Mouse (Mus musculus): ENCODE data around the gene March7.

Gene March7

DNA sequence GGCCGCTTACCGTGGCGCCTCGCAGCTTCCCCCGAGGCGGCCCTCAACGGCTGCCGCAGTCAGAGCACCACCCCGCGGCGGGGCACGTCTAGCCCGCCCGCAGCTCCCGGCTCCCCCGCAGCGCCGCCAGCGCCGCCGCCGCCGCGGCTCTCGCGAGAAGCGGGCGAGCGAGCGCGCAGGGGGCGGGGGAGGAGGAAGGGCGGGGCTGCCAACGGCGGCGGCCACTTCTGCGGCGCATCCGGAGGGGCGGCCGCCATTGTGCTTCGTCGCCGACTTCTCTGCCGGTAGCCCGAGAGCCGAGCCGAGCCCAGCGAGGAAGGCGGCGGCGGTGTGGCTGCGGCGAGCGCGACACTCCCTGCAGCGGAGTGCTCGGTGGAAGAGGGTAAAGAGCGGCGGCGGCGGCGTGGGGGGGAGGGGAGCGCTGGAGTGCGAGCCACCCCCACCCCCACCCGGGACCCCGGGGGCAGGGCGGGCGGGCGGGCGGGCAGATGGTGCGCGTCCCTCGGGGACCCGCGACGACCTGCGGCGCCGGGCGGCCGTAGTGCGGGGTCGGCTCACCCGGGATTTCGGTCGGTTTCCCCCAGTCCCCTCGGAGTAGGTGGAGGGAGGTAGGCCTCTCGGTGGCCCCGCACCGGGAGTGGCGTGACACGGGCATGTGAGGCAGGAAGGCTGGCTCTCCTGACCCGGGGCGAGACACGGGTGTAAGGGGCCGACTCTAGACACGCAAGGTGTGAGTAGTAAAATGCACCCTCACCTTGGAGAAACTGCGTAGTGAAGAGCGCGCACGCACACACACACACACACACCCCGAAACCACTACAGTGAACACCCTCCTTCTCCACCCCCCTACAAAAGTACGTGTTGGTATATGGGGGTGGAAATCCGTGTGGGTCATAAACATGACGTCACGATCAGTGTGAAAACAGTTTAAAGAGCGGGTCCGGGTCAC, at the start of gene March7, which contains the start of gene Baz2b:
Gene March7 (plus strand): TSS at position 185 of the 949 bp plus-strand sequence.
Gene Baz2b (minus strand): TSS at position 137 of the 949 bp plus-strand sequence.
- peak; percentile 92 for DNase-seq

DNA sequence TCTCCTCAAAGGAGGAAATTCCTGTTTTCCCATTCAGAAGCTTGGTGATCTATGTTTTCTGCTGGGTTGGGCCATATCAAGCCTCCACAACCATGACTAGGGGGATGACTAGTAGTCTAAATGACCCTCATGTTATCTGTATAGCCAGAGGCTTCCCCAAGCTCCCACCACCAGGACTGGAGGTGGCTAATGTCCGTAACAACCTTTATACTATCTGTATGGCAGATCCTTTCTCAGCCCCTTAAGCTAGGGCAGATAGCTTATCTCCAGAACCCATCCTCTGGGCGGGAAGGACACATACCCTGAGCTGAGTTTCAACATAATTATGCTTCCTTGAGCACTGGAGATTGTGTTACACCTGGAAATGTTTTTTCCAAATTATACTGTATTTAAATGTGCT, 45.9 kb upstream of the March7 start:
- DNase-seq: no peak

DNA sequence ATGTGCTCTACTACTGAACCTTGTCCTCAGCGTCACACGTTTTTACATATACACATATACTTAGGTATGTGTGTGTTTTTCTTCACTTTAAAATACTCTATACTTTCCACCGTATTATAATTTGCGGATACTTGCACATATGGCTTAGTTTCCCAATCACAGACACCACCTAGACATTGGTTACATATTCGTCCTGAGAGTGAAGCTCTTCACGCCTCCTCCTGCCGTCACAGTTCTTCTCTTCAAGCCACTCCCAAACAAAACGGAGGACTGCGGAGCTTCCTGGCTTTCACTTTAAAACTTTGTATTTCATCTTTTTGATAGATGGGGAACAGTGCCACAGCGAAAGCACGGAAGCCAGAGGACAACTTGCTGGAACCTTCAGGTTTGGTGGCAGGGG, 44.0 kb upstream of the March7 start:
- peak; percentile 23 for DNase-seq

DNA sequence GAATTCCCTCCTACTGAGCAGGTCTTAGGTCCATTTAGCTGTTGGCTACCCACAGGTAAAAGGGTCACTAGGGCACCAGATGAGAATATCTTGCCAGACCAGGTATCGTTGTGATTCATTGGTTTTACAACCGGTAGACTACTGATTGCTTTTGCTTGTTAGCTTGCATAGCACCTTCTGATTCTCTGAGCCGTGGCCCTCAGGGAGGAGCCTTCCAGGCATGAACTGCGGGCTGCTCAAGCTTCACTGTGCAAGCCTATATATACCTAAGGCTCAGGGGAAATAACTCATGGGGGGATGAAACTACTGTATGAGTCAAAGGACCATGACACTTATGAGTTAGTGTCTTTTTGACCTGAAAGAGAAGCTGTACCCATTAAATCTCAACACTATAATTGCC, 42.8 kb upstream of the March7 start:
- DNase-seq: no peak

DNA sequence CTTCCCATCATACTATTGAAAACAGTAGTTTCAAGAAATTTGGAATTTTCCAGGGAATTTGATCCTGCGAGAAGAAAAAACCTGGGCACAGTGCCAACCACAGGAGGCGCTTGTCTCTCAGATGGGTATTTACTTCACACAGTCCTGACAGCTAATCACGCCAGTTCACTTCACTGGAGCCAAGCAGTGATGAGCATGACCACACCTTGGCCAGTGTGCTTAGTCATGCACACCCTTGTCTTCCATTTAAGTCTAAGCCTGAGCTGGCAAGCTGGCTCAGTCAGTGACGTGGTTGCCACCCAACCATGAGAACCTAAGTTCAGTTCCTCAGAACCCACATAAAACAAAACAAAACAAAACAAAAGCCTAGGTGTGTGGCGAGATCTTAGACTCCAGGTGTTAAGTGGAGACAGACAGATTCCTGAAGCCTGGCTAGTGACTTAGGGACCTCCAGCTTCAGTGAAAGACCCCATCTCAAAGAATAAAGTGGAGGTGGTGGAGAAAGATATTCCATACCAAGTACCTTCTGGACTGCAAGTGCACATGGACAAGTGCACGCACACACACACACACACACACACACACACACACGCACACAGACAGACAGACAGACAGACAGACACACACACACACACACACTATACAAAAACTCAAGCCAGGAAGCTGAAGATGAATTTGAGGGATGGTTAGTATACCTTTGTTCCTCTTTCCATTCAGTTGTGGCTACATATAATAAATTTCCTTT, 37.7 kb upstream of the March7 start:
- DNase-seq: peak; percentile 21

DNA sequence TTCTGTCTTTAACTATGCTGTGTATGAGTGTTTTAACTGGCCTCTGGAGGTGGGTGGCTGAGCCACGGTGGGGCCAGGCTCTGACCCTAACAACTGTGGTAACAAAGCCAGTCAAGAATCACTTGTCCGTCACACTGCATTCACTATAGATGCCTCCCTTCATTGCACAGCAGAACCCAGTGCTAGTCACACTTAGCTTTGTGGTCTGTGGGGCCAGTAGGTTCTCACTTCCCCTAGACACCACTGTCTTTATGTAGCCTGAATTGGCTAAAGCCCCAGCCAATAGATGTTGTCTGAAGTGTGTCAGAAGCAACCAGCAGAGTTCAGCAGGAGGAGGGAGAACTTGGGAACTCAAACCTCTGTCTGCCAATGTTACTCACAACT, 37.2 kb upstream of the March7 start:
- no peak for DNase-seq

DNA sequence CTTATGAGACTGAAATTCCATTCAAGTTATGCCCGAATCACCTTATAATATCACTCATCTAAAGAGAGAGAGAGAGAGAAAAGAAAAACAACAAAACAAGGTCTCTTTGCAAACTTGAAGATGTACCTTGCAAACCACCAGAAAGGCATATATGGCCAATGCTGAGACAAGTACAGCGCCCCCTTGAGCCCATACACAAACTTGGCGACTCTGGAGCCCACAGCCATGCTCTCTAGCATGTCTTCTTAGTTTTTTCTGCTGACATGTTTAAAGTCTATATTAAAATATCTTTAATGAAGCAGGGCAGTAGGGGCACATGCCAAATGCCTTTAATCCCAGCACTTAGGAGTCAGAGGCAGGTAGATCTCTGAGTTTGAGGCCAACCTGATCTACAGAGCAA, 36.5 kb upstream of the March7 start:
- DNase-seq: peak; percentile 11

DNA sequence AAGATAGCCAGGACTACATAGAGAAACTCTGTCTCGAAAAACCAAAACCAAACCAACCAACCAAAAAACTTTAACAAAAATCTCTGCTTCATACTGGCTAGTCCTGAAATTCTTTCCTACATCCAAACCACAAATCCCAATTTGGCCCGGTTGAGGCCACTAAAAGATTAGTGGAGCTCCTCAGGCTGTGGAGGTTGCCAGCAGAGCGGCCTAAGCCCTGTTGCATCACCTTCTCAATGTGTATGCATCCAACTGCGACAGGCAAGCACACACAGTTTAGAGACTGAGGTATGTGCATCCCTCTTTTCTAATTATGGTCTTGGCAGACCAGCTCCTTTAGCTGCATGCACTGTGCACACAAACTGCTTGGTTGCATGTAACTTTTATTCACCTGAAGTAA, 36.1 kb upstream of the March7 start:
- DNase-seq: no peak

DNA sequence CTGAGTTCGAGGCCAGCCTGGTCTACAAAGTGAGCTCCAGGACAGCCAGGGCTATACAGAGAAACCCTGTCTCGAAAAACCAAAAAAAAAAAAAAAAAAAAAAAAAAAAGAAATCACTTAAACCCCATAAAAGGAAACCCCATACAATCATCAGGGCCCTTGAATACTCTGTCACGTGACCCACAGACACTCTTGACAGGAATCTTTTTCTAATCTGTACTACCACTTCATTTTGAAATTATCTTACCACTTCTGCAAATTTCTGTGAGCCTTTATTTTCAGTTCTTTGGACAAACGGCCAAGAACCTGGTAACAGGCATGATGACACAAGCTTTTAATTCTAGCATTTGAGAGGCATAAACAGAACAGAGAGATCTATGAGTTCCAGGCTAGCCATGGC, 34.6 kb upstream of the March7 start:
- DNase-seq: no peak

DNA sequence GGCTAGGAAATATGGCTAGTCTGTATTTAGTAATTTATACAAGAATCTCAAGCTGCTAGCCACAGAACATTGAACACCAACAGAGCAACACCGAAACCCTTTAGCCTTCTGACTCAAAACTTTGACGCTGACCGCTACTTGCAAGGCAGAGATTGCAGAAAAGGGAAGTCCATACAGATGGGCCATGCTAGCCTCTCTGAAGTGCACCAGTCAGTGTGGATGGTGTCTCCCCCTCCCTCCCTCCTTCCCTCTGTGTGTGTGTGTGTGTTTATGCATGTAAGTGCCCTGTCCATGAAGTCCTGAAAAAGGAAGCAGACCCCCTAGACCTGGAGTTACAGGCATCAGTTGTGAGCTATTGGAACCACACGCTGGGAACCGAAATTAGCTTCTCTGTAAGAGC, 33.6 kb upstream of the March7 start:
- DNase-seq: no peak

DNA sequence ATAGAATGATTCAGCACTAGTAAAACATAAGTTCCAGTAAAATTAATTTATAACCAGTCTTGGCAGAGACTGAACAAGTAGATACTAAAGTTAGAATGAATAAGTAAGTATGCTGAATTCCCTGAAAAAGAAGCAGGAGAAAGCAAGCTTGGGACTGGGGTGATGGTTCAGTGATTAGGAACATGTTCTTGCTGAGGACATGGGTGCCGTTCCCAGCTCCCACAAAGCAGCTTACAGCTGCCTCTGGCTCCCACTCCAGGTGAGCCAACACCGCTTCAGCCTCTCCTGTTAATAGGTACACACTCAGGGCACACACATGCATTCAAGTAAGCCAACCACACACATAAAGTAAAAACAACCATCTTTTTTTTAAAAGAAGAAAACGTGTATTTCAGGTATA, 32.2 kb upstream of the March7 start:
- DNase-seq: no peak

DNA sequence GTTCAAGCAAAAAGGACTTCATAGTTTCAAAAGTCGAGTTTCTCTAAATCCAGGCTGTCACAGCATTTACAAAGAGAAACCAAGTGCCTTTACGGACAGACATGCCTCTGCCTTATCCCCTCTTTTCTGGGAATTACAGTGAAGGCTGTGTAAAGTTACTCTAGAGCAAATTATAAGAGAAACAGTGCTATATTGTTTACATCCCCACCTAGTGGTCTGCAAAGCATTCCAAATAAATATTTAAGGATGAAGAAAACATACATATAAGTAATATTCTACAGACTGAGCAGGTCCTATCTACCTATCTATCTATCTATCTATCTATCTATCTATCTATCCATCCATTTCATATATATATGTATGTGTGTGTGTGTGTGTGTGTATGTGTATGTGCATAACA, 28.0 kb upstream of the March7 start:
- no peak for DNase-seq

DNA sequence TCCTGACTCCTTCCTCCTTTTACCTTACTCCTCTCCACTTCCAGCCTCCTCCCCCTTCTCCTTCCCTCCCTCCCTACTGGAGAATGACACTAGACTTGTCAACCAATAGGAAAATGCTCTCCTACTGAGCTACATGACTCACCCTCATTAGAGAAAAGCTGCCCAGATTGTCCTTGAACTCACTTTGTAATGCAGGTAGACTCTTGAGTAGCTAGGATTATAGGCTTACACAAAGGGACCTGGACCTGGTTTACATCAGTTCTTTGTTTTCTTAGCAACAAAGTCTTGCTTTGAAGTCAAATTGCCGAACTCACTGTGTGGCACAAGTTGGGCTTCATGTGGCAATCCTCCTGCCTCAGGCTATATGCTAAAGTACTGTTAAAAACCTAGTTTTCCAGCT, 12.8 kb upstream of the March7 start:
- DNase-seq: no peak

DNA sequence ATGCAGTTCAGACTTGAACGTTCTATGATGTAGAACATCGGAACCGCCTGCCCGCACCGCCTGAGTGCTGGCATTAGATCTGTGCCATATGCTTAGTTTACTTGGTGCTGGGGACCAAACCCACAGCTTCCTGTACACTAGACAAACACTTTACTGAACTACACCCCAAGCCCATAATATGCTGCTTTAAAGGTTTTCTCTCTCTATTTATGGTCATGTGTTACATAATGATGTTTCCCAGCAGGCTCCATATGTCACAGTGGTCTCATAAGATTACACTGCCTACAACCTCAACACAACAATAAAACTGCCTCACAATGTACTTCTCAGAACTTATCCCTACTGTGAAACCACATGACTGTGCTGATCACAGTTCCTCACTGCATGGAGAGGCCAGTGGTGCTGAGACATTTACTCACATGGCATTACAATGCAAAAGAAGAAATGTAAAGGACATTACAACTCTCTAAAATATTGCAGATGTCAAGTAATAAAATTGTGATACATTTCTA, 9.6 kb upstream of the March7 start:
- DNase-seq: no peak

DNA sequence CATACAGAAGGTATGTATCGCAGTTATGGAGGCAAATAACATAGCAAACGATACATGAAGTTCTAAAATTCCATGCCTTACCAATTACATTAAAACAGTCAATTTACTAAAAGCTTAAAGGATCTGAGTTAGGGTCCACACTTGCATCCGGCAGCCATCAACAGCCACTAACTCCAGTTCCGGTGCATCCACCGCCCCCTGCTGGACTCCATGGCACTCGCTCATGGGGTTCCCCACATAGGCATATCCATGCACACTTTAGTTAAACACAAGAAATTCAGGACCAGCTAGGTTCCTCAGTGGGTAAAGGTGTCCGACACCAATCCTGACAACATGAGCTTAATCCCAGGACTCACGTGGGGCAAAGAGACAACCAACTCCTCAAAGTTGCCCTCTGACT, 9.0 kb upstream of the March7 start:
- DNase-seq: peak; percentile 68

DNA sequence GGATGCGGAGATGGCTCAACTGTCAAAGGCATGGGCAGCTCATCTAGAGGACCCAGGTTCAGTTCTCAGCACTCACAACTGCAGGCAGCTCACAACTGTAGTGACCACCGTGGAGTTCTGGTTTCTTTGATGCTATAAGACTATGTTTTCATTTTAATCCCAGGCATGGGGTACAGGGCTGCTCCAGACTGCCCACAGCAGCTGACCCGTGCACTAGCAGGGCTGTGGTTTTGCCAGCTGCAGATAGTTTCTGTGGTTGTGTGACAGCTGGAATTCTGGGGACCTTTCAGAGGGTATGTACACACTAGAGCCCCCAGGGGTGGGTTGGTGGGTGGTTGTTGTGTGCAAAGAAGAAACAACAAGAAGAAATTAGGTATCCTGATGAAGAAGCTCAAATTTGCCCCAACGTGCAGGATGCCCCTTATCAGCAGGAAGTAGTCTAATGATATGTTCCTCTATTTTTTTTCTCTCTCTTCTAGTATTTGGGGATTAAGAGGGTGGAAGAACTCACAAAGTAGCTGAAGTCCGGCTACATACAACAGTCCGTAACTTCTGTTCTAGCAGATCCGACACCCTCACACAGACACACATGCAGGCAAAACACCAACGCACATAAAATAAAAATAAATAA, 6.7 kb upstream of the March7 start:
- no peak for DNase-seq

DNA sequence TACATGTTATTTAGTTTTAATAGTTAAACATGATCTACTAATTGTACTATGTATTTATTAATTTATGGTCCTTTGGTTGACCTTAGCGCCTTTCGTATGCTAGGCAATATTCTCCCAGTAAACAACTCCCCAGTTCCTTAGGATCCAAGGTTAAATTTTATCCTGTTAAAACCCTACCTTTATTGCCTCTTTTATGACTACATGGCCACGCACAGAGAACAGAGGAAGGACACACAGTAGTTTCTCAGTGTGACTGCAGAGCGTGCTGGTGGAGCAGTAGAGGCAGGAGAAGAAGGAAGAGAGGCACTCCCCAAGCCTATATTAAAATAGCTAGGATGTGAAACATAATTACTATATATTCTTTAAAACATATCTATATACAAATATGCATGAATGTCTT, 6.0 kb upstream of the March7 start:
- DNase-seq: no peak

DNA sequence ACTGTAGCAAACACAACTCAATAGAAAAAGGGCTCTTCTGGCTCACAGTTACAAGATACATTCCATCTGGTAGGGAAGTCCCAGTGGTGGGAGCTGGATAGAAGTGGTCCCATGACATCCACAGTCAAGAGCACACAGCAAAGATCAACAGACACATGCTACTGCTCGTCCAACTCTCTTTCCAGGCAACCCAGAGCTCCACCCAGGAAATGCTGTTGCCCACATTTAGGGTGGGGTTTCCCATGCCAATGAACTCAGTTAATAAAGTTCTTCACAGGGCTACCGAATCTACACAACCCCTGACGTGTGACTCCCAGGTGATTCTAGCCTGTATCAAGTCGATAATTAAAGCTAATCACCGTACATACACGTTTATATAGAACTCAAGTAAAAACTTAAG, 5.5 kb upstream of the March7 start:
- no peak for DNase-seq

DNA sequence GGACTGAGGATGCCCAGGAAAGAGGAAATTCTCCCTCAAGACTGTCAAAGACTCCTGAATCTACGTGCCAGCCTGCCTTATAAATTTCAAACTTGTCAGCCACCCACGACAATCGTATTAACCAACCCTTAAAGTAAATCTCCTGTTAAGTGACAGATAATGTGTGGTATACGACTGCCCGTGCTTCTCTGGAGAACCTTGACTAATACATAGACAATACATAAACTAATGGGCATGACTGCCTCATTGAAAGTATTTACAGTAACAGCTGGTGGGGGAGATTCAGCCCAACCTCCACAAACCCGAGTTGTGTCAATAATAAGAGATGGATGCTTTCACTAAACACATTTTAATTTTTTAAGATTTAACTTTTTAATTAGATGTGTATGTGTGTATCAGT, 3.9 kb upstream of the March7 start:
- no peak for DNase-seq

DNA sequence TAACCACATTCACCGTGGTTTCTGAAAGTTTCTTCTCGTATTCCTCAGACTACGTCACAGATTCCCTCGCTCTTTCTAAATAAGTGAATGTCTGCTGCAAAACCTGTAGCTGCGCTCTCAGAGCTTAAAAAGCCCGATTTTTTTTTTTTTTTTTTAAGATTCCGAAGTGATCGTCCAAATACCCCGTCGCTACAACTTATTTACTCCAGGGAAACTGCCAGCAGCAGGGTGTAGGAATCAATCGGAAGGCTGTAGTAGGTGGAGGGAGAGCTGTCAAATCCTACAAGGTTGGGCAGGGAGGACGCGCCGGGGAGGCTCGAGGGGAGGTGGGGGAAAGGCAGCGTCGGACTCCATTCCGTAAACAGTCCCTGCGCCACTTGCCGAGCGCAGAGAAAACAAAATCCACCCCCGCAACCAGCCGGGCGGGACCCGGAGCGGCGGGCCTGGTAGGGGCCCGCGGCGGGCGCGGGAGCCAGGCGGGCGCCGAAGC, 520 bp upstream of the March7 start:
- peak; percentile 63 for DNase-seq

DNA sequence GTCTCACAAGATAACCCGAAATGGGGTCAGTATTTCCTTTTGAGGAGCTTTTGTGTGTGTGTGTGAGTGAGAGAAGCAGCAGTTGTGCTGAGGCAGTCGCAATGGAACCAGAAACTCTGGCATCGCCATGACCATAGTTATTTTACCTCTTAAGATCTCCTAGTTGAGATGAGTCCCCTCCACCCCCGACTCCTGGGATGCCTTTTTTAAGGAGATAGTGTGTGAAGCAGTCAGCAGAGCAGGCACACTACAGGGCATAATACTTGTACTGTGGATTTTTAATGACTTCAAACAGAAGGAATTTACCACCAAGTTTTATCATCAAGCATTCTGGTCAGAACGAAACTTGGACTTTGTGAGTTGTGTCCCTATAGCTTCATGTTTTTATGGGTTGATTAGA, 1.1 kb downstream of the March7 start:
- DNase-seq: peak; percentile 23

DNA sequence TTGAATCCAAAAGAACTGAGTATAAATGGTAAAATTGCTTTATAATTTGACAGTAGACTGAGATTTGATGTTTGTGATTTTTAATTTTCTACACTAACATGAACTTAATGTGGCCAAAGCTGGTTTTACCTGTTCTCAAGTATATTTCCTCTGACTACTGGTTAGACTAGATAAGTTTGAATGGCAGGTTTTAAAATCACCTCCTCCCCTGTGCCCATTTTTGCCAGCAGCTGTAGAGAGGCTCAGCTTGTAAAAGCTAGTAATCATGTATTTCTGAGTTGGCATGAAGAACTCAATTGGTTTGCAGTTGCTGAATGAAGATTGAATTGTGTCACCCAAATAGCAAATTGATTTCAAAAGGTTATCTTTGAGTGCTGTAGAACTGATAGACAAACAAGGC, 2.8 kb downstream of the March7 start:
- no peak for DNase-seq

DNA sequence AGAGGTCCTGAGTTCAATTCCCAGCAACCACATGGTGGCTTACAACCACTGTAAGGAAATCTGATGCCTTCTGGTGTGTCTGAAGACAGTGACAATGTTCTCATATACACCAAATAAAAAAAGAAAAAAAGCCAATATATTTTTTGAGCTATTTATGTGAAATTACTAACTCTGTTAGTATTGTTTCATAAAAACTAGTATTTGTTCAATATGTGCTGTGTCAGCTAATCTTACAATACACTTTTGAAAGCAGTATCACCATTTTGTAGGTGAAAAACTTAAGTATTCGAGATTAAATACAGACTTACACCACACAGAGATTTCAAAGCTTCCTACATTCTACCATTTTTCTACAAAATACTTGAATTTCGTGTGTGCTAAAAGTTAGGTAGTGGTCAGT, 5.0 kb downstream of the March7 start:
- DNase-seq: no peak
